Mouse (Mus musculus): ENCODE data around the gene Sobp. TPM values are rescaled to one million over a fixed set of nuclear protein-coding genes. Genes with fewer than 3 reads are reported as not detected.

The Sobp gene
- polyA plus RNA-seq, 1 experiment: 1.8 TPM

DNA sequence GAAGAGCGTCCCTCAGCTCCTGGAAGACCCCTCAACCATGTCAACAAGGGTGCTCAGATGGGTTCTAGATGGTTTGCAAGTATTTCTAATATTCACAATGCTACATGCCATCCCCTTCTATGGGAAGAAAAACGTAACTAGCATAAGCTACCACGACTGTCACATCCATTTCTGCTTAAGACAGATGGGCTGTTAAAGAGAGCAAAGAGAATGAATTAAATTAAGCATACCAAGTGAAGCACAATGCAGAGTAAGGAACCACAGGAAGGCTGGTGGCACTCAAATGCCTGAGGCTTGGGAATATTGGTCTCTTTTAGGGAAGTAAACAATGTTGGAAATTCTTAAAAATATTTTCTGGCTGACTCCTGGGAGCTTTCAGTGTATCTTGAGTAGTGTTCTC, 45.6 kb downstream of the Sobp start:
- no peak overlapping the region for H3K27ac ChIP-seq (ENCODE audit: control insufficient read depth, insufficient read depth, low read depth, low read length)
- H3K27me3 ChIP-seq (ENCODE audit: control insufficient read depth, insufficient read depth, low read length): no peaks in the 10 kb centered on the region
- H3K4me1 ChIP-seq (ENCODE audit: control insufficient read depth, insufficient read depth, low read length): peaks cover 4% of the 10 kb centered on the region; the same call in 1 of the 2 replicates
- no peak overlapping the region for H3K4me3 ChIP-seq (ENCODE audit: control insufficient read depth, low read depth, low read length)
- H3K36me3 ChIP-seq (ENCODE audit: control insufficient read depth, insufficient read depth, low read length): no peaks in the 10 kb centered on the region
- TF ChIP-seq CTCF (IDR thresholded peaks at IDR 0.05; ENCODE audit: control insufficient read depth, insufficient read depth, insufficient replicate concordance, low read depth, low read length): no peak
- no peak for TF ChIP-seq POLR2A (IDR thresholded peaks at IDR 0.05; ENCODE audit: control insufficient read depth, low read depth, low read length)

DNA sequence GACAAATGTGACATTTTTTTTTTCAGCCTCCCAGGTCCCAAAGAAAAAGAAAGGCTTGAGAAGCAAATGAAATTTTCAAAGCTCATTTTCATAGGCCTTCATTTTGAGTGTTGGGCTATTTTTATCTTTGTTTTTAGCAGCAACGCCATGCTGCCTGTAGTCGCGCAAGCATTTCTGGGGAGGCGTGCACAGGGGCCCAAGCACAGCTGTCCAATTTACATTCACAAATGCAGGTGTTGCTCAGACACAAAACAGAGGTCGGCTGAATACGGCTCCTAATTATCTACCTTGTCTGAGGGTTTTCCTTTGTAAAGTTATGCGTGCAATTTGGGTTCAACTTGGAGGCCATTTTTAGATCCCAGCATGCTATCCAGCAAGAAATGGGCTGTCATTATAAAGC, 49.8 kb downstream of the Sobp start:
- Histone ChIP-seq H3K27me3 (ENCODE audit: control insufficient read depth, insufficient read depth, low read length) (no peaks in the 10 kb centered on the region), H3K27ac (ENCODE audit: control insufficient read depth, insufficient read depth, low read depth, low read length) (no peak overlapping the region), H3K4me3 (ENCODE audit: control insufficient read depth, low read depth, low read length) (no peak overlapping the region), H3K36me3 (ENCODE audit: control insufficient read depth, insufficient read depth, low read length) (no peaks in the 10 kb centered on the region), H3K4me1 (ENCODE audit: control insufficient read depth, insufficient read depth, low read length) (peaks cover 4% of the 10 kb centered on the region; the same call in 1 of the 2 replicates)
- no peak for TF ChIP-seq CTCF (IDR thresholded peaks at IDR 0.05; ENCODE audit: control insufficient read depth, insufficient read depth, insufficient replicate concordance, low read depth, low read length)
- TF ChIP-seq POLR2A (IDR thresholded peaks at IDR 0.05; ENCODE audit: control insufficient read depth, low read depth, low read length): no peak

GRCm38 (mm10) chr10:43124156-43124555, 50.2 kb downstream of the Sobp start:
- no peaks in the 10 kb centered on the region for H3K36me3 ChIP-seq (ENCODE audit: control insufficient read depth, insufficient read depth, low read length)
- H3K4me3 ChIP-seq (ENCODE audit: control insufficient read depth, low read depth, low read length): no peak overlapping the region
- H3K27me3 ChIP-seq (ENCODE audit: control insufficient read depth, insufficient read depth, low read length): no peaks in the 10 kb centered on the region
- H3K4me1 ChIP-seq (ENCODE audit: control insufficient read depth, insufficient read depth, low read length): peaks cover 4% of the 10 kb centered on the region; the same call in 1 of the 2 replicates
- H3K27ac ChIP-seq (ENCODE audit: control insufficient read depth, insufficient read depth, low read depth, low read length): no peak overlapping the region
- TF ChIP-seq POLR2A (IDR thresholded peaks at IDR 0.05; ENCODE audit: control insufficient read depth, low read depth, low read length) (no peak), CTCF (IDR thresholded peaks at IDR 0.05; ENCODE audit: control insufficient read depth, insufficient read depth, insufficient replicate concordance, low read depth, low read length) (no peak)

DNA sequence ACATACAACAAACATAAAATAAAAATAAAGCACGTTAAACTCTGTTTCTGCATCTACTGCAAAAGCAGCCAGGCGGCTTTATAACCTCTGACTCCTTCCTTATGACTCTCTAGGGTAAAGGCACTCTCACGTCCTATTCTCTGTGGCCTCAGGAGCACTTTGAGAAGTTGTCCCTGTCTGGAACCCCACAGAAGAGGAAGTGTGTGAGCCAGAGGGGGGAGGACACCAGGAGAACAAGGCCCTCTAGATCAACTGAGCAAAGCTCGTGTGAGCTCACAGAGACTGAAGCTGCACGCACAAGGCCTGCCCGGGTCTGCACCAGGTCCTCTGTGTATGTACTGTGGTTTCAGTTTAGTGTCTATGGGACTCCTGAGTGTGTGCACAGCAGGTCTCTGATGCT, 50.9 kb downstream of the Sobp start:
- H3K4me1 ChIP-seq (ENCODE audit: control insufficient read depth, insufficient read depth, low read length): peaks cover 4% of the 10 kb centered on the region; the same call in 1 of the 2 replicates
- no peak overlapping the region for H3K4me3 ChIP-seq (ENCODE audit: control insufficient read depth, low read depth, low read length)
- no peak for TF ChIP-seq CTCF (IDR thresholded peaks at IDR 0.05; ENCODE audit: control insufficient read depth, insufficient read depth, insufficient replicate concordance, low read depth, low read length)
- no peak for TF ChIP-seq POLR2A (IDR thresholded peaks at IDR 0.05; ENCODE audit: control insufficient read depth, low read depth, low read length)
- no peaks in the 10 kb centered on the region for H3K36me3 ChIP-seq (ENCODE audit: control insufficient read depth, insufficient read depth, low read length)
- no peaks in the 10 kb centered on the region for H3K27me3 ChIP-seq (ENCODE audit: control insufficient read depth, insufficient read depth, low read length)
- no peak overlapping the region for H3K27ac ChIP-seq (ENCODE audit: control insufficient read depth, insufficient read depth, low read depth, low read length)

GRCm38 (mm10) chr10:43120688-43121450, 53.5 kb downstream of the Sobp start:
- no peak overlapping the region for H3K4me3 ChIP-seq (ENCODE audit: control insufficient read depth, low read depth, low read length)
- H3K36me3 ChIP-seq (ENCODE audit: control insufficient read depth, insufficient read depth, low read length): no peaks in the 10 kb centered on the region
- no peak overlapping the region for H3K27ac ChIP-seq (ENCODE audit: control insufficient read depth, insufficient read depth, low read depth, low read length)
- no peaks in the 10 kb centered on the region for H3K4me1 ChIP-seq (ENCODE audit: control insufficient read depth, insufficient read depth, low read length)
- TF ChIP-seq POLR2A (IDR thresholded peaks at IDR 0.05; ENCODE audit: control insufficient read depth, low read depth, low read length) (no peak), CTCF (IDR thresholded peaks at IDR 0.05; ENCODE audit: control insufficient read depth, insufficient read depth, insufficient replicate concordance, low read depth, low read length) (no peak)
- no peaks in the 10 kb centered on the region for H3K27me3 ChIP-seq (ENCODE audit: control insufficient read depth, insufficient read depth, low read length)

- H3K36me3 ChIP-seq (ENCODE audit: control insufficient read depth, insufficient read depth, low read length): no peaks in the 10 kb centered on the region
- no peaks in the 10 kb centered on the region for H3K4me1 ChIP-seq (ENCODE audit: control insufficient read depth, insufficient read depth, low read length)
- H3K4me3 ChIP-seq (ENCODE audit: control insufficient read depth, low read depth, low read length): no peak overlapping the region
- no peak for TF ChIP-seq POLR2A (IDR thresholded peaks at IDR 0.05; ENCODE audit: control insufficient read depth, low read depth, low read length)
- no peak for TF ChIP-seq CTCF (IDR thresholded peaks at IDR 0.05; ENCODE audit: control insufficient read depth, insufficient read depth, insufficient replicate concordance, low read depth, low read length)
- no peak overlapping the region for H3K27ac ChIP-seq (ENCODE audit: control insufficient read depth, insufficient read depth, low read depth, low read length)
- H3K27me3 ChIP-seq (ENCODE audit: control insufficient read depth, insufficient read depth, low read length): no peaks in the 10 kb centered on the region
Measured at GRCm38 (mm10) chr10:43116083-43116927, 58.0 kb downstream of the Sobp start.

GRCm38 (mm10) chr10:43112296-43112695, 62.0 kb downstream of the Sobp start:
- Histone ChIP-seq H3K27ac (ENCODE audit: control insufficient read depth, insufficient read depth, low read depth, low read length) (no peak overlapping the region), H3K4me1 (ENCODE audit: control insufficient read depth, insufficient read depth, low read length) (no peaks in the 10 kb centered on the region), H3K27me3 (ENCODE audit: control insufficient read depth, insufficient read depth, low read length) (no peaks in the 10 kb centered on the region), H3K36me3 (ENCODE audit: control insufficient read depth, insufficient read depth, low read length) (no peaks in the 10 kb centered on the region), H3K4me3 (ENCODE audit: control insufficient read depth, low read depth, low read length) (no peak overlapping the region)
- TF ChIP-seq CTCF (IDR thresholded peaks at IDR 0.05; ENCODE audit: control insufficient read depth, insufficient read depth, insufficient replicate concordance, low read depth, low read length): no peak
- no peak for TF ChIP-seq POLR2A (IDR thresholded peaks at IDR 0.05; ENCODE audit: control insufficient read depth, low read depth, low read length)

Data from testis, adult 2 months (tissue).